Mouse (Mus musculus) brain, adult 2 months (tissue): ENCODE results near the gene Mpeg1.
A peak's percentile ranks its signal among the peaks of the same experiment; 100 is the strongest.

Experiments used
- DNase-seq: peaks from one replicate; pipeline ENCODE4 v3.0.0; 2011; ENCODE audit warnings: low read depth, low spot score

Mpeg1 gene

DNA sequence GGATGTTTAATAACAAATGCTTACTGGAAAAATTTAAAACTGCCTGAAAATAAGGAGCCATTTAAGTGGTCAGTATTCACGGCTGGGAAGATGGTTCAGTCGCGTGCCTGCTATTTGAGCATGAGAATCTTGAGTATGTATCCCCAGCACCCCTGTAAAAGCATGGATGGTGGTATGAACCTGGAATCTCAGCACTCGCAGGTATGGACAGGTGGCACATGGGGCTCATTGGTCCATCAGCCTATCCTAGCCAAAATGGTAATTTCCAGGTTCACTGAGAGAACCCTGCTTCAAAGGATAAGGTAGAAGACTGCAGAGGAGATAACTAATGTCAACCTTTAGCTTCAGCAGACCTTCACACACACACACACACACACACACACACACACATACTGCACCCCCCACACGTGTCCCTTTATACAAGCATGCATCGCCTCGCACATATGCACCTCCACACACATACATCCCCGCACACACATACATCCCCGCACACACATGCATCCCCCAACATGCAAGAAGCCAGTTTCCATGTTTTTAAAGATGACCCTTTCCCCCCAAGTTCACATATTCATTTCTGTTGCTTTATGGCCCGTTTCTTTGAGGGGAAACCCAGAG, 5.1 kb downstream of the Mpeg1 start:
- DNase-seq, result no peak

- peak; percentile 83 for DNase-seq
These were observed 5.6 kb downstream of the Mpeg1 start for GRCm38 (mm10) chr19:12466204-12466603.

- peak; percentile 49 for DNase-seq
These were observed 6.9 kb downstream of the Mpeg1 start for GRCm38 (mm10) chr19:12467436-12467835.

DNA sequence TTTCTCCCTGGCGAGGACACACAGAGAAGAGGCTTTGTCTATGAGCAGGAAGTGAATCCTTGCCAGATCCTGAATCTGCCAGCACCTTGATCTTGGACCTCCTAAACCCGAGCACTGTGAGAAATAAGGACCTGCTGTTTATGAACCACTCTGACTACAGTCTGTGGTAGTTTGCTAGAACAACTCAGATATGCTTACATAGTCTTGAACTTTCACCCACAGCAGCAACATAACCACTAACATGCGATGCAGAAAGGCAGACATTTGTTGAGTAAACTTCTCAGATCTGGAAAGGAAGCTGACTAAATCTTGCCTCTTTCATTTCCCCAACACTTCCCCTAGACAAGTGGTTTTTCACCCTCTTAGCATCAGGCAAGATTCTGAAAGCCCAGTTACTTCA, 11.3 kb downstream of the Mpeg1 start:
- DNase-seq, result no peak

GRCm38 (mm10) chr19:12472381-12472976, 11.9 kb downstream of the Mpeg1 start:
- DNase-seq, result no peak

DNA sequence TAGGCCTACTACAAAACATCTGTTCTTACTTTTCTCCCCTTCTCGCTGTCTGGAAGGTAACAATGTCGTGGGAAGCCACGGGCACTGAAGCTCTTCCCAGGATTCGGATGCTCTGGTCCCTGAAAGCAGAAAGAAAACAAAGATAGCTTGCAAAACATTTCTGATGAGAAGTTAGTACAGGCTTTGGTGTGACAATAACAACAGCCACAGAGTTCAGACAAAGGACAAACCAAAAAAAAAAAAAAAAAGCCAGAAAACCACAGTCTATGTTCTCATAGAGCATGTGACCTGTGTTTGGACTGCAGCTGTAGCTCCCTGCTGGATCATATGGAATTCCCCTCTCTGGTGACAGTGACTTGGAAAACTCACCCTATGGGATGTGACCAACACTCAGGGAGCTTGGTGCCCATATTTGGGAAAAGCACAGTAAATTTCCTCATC, 12.6 kb downstream of the Mpeg1 start:
- no peak for DNase-seq

DNA sequence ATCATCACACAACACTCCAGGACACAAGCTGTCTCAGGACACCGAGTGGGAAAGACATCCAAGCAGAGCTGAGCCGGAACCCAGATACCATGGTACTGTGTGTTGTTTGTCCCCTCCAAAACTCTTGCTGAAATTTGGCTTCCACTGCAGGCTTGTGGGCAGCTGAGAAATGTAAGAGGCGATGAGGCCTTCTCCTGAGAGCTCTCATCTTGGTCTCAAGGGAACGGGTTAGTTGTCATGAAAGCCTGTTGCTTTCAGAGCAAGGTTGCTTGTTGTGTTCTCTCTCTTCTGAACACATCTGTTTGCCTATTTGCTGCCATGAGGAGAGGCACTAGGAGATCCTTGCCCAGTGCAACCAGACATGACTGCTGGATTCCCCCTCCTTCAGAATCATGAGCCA, 13.4 kb downstream of the Mpeg1 start:
- no peak for DNase-seq

DNA sequence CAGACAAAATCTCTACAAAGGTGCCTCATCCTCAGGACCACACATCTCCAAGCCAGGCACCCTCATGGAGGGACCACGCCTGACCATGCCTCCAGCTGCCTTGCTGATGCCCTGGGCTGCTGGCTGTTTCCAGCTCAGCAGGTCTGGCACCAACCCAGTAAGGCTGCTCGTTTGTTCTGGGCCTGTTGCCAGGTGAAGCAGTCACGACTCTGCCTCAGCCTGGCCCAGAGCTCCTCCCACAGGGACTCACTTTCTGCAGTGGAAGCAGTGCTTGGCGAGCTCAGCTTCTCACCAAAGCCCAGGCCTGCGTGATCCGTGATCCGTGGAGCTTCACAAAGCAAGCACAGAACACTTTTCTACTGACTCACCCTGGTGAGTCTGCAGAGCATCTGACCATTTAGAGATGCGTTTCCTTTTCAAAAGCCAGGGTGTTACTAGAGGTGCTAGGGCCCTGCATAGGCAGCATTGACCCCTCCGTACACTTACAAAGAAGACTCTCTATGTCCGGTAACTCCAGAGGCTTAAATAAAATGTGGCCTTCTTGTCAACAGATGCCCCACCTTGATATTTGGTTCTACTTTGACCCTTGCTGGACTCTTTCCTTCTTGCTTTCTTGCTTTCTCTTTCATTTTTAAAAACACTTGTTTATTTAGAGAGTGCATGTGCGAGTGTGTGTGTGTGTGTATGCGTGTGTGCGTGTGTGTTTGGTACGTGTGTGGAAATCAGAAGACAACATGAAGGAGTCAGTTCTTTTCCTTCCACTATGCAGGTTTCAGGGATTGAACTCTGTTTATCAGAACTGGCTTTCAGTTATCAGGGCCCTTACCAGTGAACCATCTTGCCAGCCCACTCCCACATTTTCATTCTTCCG, 15.0 kb downstream of the Mpeg1 start:
- DNase-seq, result peak; percentile 97

GRCm38 (mm10) chr19:12476721-12477270, 16.2 kb downstream of the Mpeg1 start:
- peak; percentile 61 for DNase-seq

DNA sequence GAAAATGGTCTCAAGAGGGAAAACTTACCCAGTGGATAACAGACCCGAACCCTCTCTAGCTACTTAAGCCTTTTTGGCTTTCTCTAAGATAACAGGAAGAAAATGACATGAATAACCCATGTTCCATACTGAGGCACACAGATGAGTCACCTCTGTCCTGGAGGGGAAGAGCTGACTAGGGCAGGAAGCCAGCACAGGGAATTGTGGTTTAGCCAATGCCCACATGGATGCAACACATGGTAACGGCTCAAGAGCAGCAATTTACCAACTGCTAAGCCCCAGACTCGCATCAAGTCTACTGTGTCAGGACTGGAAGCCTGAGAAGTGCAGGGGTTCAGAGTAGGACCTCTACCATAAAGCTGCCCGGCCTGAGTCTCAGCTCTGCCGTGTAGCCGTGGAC, 17.8 kb downstream of the Mpeg1 start:
- DNase-seq, result no peak

DNA sequence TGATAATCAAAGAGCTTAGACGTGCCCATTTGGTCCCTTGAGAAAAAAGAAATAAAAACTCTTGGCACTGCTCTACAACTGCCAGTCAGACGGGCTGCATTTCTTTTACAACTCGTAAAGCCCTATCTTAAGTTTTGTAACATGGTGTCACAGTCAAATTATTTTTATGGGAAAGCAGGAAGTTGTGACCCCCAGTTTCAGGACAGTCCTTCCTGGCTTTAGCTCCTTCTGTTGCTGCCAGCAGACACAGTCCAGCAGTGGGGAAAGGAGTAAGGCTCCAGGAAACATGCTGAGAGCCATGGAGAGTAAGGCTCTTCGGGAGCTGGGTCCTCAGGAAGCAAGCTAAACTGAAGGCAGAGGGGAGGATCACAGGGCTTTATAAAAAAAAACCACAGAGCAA, 23.2 kb downstream of the Mpeg1 start:
- DNase-seq, result no peak

GRCm38 (mm10) chr19:12484210-12484609, 23.6 kb downstream of the Mpeg1 start:
- DNase-seq, result peak; percentile 35

DNA sequence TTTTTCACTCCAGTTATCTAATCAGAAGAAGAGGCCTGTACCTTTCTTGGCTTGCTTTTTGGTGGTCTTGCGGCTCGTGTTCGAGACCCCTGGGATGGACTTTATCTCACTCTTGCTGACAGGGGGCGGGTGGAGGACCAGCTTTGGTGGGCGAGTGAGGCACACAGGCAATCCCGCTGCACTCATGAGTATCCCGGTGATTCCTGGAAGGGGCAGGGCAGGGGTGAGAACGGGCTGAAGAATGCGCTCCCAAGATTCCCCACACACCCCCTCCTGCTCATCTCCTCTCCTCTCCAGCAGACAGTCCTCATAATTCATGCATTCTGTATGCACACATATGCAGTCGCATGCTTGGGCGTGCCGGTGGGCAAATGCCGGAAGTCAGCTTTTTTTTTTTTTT, 24.6 kb downstream of the Mpeg1 start:
- DNase-seq, result no peak

GRCm38 (mm10) chr19:12485631-12486030, 25.1 kb downstream of the Mpeg1 start:
- DNase-seq, result no peak

DNA sequence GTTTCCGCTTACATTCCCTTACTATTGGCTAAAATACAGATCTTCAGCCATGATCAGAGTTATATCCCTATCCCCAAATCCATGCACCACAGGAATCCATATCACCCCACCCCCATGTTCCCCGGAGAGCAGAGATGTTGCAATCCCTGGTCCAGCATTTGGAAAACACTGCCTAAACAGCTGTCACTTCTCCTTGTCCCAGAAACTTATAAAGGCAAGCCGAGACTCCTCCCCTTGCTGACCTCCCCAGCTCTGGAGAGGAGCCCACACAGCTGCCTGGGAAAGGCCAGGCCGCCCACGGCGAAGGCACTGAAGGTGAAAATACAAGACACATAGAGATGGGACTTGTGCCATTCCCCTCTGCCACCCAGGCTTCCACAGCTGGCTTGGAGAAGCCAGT, 26.3 kb downstream of the Mpeg1 start:
- peak; percentile 36 for DNase-seq

- no peak for DNase-seq
These were observed 27.1 kb downstream of the Mpeg1 start for GRCm38 (mm10) chr19:12487511-12488204.

DNA sequence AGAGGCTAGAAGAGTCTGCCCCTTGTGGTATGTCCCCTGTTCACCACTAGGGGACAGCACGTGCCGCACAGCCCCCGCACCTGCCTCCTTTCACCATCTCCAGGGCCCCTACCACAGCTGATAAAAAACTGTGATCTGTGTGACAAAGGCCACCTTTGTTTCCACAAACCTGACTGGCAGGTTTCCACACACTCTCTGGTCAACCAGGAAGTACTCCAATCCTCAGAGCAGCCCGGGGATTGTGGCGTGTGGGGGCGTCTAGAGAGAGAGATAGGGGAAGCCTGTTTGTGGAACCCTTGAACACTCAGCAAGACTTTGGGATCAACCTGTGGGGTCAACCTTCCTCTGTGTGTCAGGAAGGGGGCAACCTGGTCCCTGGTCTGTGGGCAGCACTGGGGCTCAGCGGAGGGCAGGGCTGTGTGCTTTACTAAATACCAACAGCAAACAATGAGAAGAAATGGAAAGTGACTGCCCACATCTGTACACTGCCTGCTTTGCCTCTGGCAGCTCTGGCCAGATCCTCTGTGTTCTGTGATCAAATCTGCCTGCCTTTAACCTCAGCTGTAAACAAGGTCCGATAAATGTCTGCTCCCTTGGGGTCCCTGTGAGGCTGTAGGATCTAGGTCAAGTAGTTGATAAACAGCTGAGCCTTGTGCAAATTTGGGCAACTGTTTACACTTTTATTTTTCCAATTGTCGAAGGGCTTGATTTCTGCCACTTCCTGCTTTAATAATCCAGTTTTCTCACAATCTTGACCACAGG, 27.8 kb downstream of the Mpeg1 start:
- peak; percentile 38 for DNase-seq

DNA sequence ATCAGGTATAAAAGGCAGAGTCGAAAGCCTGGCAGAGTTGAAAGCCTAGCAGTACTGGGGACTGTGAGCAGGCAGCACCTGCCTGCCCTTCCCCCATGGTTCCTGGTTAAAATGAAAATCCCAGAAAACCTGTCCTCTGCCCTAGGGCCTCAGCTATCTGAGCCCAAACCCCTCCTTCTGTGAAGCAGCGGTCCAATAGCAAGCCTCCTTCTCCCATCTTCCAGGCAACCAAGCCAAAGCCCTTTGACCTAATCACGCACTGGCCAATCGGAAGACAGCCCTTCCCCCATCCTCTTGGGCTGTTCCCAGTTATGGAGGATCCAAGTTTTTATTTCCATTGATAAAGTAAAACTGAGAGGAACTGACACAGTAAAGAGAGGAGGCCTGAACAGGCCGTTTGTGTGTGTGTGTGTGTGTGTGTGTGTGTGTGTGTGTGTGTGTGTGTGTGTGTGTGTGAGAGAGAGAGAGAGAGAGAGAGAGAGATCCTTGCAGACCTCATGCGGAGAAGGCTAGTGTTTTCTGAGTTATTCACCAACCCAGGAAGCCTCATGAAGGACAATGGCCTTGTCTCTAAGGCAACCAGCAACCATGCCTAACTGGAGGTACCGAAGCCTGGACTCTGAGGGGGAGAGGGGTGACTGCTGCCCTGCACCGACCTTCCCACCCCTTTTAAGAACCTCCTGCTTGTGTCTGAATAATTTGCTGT, 28.5 kb downstream of the Mpeg1 start:
- DNase-seq, result no peak

- DNase-seq, result no peak
These were observed 29.3 kb downstream of the Mpeg1 start for GRCm38 (mm10) chr19:12489675-12490570.
